Mouse (Mus musculus) monocyte, adult 2 months (primary cell): ENCODE data around the gene Syne1.

ENCODE experiments used
- DNase-seq, 2 experiments: peaks; one replicate each; pipeline ENCODE4 v3.0.0; 2022; ENCODE audit warnings: low spot score in 2 of 2, low read depth in 1 of 2

Syne1 gene

DNA sequence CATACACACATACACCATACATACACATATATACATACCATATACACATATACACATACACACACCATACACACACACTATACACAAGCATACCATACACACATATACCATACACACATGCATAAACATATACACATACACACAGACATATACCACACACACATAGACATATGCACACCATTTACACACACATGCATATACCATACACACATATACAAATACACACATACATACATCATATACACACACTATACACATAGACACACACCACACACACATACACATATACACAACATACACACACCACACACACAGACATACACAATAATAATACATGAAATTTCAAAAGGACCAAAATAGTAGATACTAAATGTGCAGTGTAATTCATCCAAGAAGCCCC is 539.3 kb downstream of the Syne1 start:
- no peak for DNase-seq

GRCm38 (mm10) chr10:5008795-5009366 is 542.4 kb downstream of the Syne1 start:
- DNase-seq = no peak

- no peak for DNase-seq
These were observed 554.7 kb downstream of the Syne1 start for GRCm38 (mm10) chr10:4996592-4996991.

DNA sequence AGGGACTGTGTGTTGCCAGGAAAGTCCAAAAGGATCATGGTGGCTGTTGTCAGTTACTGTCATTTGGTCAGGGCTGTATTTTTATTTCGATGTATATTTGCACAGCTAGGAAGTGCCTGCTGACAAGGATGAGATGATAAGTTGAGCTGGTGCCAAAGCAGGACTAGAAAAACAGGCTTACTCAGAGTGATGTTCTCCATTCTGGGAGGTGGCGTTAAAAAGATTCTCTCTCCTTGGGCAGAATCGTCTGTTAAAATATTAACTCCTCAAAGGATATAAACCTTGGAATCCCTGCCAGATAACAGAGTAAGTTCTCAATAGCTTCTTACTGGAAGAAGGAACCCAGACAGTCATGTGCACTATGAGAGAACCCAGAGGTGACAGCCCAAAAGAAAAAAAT is 557.5 kb downstream of the Syne1 start:
- DNase-seq = no peak

DNA sequence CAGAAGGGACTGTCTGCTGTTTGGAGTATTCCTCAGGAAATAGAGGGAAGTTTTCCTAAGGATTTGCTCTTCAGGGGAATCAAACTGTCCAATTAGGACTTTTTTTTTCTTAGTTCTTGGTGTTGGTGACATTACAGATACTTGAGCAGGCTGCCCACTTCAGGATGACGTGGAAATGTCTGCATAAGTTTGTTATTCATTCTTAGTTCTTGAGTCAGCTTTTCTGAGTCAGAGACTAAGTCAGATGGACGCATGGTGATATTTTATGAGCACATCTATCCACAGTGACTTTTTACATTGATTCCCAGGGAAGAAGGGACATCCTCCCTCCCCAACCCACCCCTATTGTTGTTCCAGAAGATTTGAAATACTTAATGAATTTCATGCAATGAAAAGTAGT is 567.4 kb downstream of the Syne1 start:
- DNase-seq = no peak

- no peak for DNase-seq
These were observed 573.9 kb downstream of the Syne1 start for GRCm38 (mm10) chr10:4977374-4977773.

- DNase-seq = no peak
These were observed 574.7 kb downstream of the Syne1 start for GRCm38 (mm10) chr10:4976557-4976956.

- no peak for DNase-seq
These were observed 577.0 kb downstream of the Syne1 start for GRCm38 (mm10) chr10:4974246-4974645.

DNA sequence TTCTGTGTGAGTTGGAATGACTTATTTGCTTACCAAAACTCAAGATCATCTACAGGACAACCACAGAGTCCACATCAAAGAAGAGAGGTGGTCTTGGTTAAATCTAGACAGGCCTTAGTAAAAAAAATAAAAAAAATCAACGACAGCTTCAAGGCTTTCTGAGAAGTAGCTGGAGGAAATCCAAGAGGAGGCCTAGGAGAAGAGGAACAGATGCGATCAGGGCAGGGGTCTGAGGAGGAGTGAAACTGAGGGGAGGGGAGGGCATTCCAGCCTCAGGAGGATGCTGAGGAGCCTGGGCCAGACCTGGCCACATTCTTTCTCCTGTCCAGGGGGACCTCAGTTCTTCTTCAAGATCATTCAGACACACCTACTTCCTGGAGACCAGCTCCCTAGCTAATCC is 579.3 kb downstream of the Syne1 start:
- no peak for DNase-seq

DNA sequence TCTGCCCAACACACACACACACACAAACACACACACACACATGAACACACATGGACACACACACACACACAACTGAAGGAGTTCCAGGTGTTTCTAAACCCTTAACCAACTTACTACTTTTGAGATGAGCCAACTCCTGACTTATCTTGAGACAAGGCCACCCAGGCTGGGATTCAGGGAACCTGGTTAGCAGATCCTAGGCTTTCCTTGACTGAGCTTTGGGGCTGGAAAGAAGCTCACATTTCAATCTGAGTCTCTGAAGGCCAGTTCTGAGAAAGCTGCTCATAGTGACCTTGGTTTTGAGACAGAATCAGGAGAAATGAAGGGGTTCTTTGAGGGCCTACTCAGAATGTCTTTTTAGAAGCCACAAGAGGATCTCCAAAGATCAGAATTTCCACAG is 579.7 kb downstream of the Syne1 start:
- DNase-seq = no peak

GRCm38 (mm10) chr10:4971156-4971555 is 580.1 kb downstream of the Syne1 start:
- DNase-seq = no peak
